26 mouse cellular contexts compared by ENCODE assay signal in the genomic region with DNA sequence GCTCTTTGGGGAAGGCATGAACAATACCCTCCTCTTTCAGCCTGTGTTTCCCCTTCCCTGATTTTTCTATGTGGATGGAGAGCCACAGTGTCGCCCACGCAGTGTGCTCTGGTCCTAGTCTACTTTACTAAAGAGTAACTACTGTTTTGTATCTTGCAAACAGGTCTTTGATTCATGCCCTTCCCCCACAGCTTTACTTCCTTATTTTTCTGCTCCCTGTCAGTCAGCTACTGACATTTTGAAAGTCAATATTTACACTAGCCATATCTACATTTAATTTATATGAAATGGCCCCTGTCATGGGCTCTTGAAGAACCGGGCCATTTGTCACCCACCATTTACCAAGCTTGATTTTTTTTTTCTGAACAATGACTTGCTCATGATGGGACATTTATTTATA.
DNase-seq lines count a peak whose midpoint lies in the region; ATAC-seq and TF ChIP-seq lines count a peak whose summit lies in the region.
"Had no signal": no experiment of that assay in that cellular context is flagged by ENCODE, and none has a peak within 500 bp of the region (broad histone marks: within the 10 kb centered on the region; RNA-seq: fewer than 3 reads in every experiment).

No protein-coding gene starts in this region.

- 0 out of 2 replicates have a peak, but pooled peaks cover 4% of the 10 kb centered on the region for H3K4me1 ChIP-seq in intestine, embryonic 15.5 days (replicated peaks)
- no peaks in the 10 kb centered on the region for H3K4me1 ChIP-seq in intestine, postnatal 0 days (replicated peaks; ENCODE audit: control insufficient read depth, insufficient read depth, low read length)
- H3K4me1 ChIP-seq in forebrain, embryonic 12.5 days, result 0 out of 2 replicates have a peak, but pooled peaks cover 5% of the 10 kb centered on the region
- no peaks in the 10 kb centered on the region for H3K4me1 ChIP-seq in cerebellum, adult 2 months (ENCODE audit: control insufficient read depth, insufficient read depth, low read length)
- H3K4me1 ChIP-seq: forebrain, embryonic 13.5 days; kidney, embryonic 15.5 days; stomach, embryonic 15.5 days had no signal

- DNase-seq in A20 (ENCODE audit: low read depth, low spot score), result peak; percentile 48
- peak; percentile 6 for DNase-seq in large intestine, adult 2 months (ENCODE audit: low read depth, low spot score)
- DNase-seq in splenic B cell, adult 2 months (ENCODE audit: low read depth, low spot score), result peak; percentile 66
- no peak for DNase-seq in gastrocnemius, postnatal 10 days
- DNase-seq in cerebellum, adult 2 months, result no peak
- DNase-seq: cerebellum, adult 11 months; cerebellum, postnatal 10 days; kidney, adult 11 months; kidney, postnatal 4 days; layer of hippocampus, adult 9-11 months; left cerebral cortex, postnatal 4 days; liver; thymus, adult 2 months had no signal

- no peak overlapping the region for H3K4me3 ChIP-seq in intestine, embryonic 15.5 days (replicated peaks)
- H3K4me3 ChIP-seq in intestine, postnatal 0 days (ENCODE audit: low read depth, low read length), result no peak overlapping the region
- H3K4me3 ChIP-seq in forebrain, embryonic 12.5 days (replicated peaks), result no peak overlapping the region
- H3K4me3 ChIP-seq in cerebellum, adult 2 months (replicated peaks; ENCODE audit: insufficient read depth, low read depth, low read length), result no peak overlapping the region
- H3K4me3 ChIP-seq: embryonic facial prominence, embryonic 12.5 days; forebrain, embryonic 13.5 days; kidney, embryonic 15.5 days; left cerebral cortex, adult 2 months; stomach, embryonic 15.5 days had no signal

- H3K9ac ChIP-seq in intestine, embryonic 15.5 days, result no peak overlapping the region
- H3K9ac ChIP-seq in intestine, postnatal 0 days (ENCODE audit: low read depth, low read length), result no peak overlapping the region
- H3K9ac ChIP-seq in forebrain, embryonic 12.5 days, result no peak overlapping the region
- H3K9ac ChIP-seq: embryonic facial prominence, embryonic 12.5 days; forebrain, embryonic 13.5 days; kidney, embryonic 15.5 days; stomach, embryonic 15.5 days had no signal

- ATAC-seq in intestine, embryonic 15.5 days, result 0 out of 2 replicates have a peak, but pooled peaks have one; percentile 23
- no peak for ATAC-seq in intestine, postnatal 0 days
- no peak for ATAC-seq in forebrain, embryonic 12.5 days (ENCODE audit: low FRiP score)
- ATAC-seq: forebrain, embryonic 13.5 days; hindbrain, postnatal 0 days; lung, postnatal 0 days; Patski had no signal

- WGBS in intestine, embryonic 15.5 days, result 46% methylated on average over 3 of the region's 3 CpGs
- 24% methylated on average over 3 of the region's 3 CpGs for WGBS in intestine, postnatal 0 days
- 20% methylated on average over 3 of the region's 3 CpGs for WGBS in large intestine, adult 2 months
- 75% methylated on average over 3 of the region's 3 CpGs for WGBS in forebrain, embryonic 12.5 days
- 63% methylated on average over 3 of the region's 3 CpGs for WGBS in cerebellum, adult 2 months

- H3K9me3 ChIP-seq in intestine, embryonic 15.5 days, result no peaks in the 10 kb centered on the region
- 0 out of 2 replicates have a peak, but pooled peaks cover 2% of the 10 kb centered on the region for H3K9me3 ChIP-seq in intestine, postnatal 0 days (ENCODE audit: control insufficient read depth)
- H3K9me3 ChIP-seq in forebrain, embryonic 12.5 days, result no peaks in the 10 kb centered on the region
- H3K9me3 ChIP-seq: embryonic facial prominence, embryonic 12.5 days; forebrain, embryonic 13.5 days; kidney, embryonic 15.5 days; stomach, embryonic 15.5 days had no signal

- no peak for TF ChIP-seq CTCF in intestine, postnatal 0 days (IDR thresholded peaks at IDR 0.05; ENCODE audit: low read depth)
- no peak for TF ChIP-seq CTCF in cerebellum, adult 2 months (IDR thresholded peaks at IDR 0.05; ENCODE audit: borderline replicate concordance, insufficient read depth, low read depth, low read length)

- no peak overlapping the region for H3K27ac ChIP-seq in intestine, embryonic 15.5 days
- no peak overlapping the region for H3K27ac ChIP-seq in intestine, postnatal 0 days (ENCODE audit: low read depth, low read length)
- no peak overlapping the region for H3K27ac ChIP-seq in forebrain, embryonic 12.5 days
- H3K27ac ChIP-seq in cerebellum, adult 2 months (ENCODE audit: insufficient read depth, low read length), result no peak overlapping the region
- H3K27ac ChIP-seq: embryonic facial prominence, embryonic 12.5 days; forebrain, embryonic 13.5 days; hindbrain, postnatal 0 days; kidney, embryonic 15.5 days; left cerebral cortex, adult 2 months; stomach, embryonic 15.5 days had no signal

- TF ChIP-seq POLR2A in cerebellum, adult 2 months (IDR thresholded peaks at IDR 0.05; ENCODE audit: borderline replicate concordance, insufficient read depth, low read length), result no peak

- no peaks in the 10 kb centered on the region for H3K36me3 ChIP-seq in intestine, embryonic 15.5 days
- no peaks in the 10 kb centered on the region for H3K36me3 ChIP-seq in intestine, postnatal 0 days (ENCODE audit: control insufficient read depth, insufficient read depth)
- H3K36me3 ChIP-seq in splenic B cell, adult 2 months (ENCODE audit: control insufficient read depth, insufficient read depth, low read length, poor library complexity, severe bottlenecking), result no peaks in the 10 kb centered on the region
- no peaks in the 10 kb centered on the region for H3K36me3 ChIP-seq in forebrain, embryonic 12.5 days (replicated peaks)
- H3K36me3 ChIP-seq: embryonic facial prominence, embryonic 12.5 days; G1E; kidney, embryonic 15.5 days; stomach, embryonic 15.5 days had no signal

- no peak overlapping the region for H3K4me2 ChIP-seq in intestine, embryonic 15.5 days (replicated peaks)
- H3K4me2 ChIP-seq in intestine, postnatal 0 days (replicated peaks; ENCODE audit: low read depth), result no peak overlapping the region
- H3K4me2 ChIP-seq in forebrain, embryonic 12.5 days, result no peak overlapping the region
- H3K4me2 ChIP-seq: embryonic facial prominence, embryonic 12.5 days; forebrain, embryonic 13.5 days; heart, embryonic 11.5 days; kidney, embryonic 15.5 days; stomach, embryonic 15.5 days had no signal

- 0 out of 2 replicates have a peak, but pooled peaks cover 2% of the 10 kb centered on the region for H3K27me3 ChIP-seq in intestine, embryonic 15.5 days (replicated peaks)
- no peaks in the 10 kb centered on the region; the same call in 1 of the 2 replicates for H3K27me3 ChIP-seq in intestine, postnatal 0 days (replicated peaks; ENCODE audit: control insufficient read depth, insufficient read depth, low read length)
- no peaks in the 10 kb centered on the region for H3K27me3 ChIP-seq in splenic B cell, adult 2 months (ENCODE audit: control insufficient read depth, insufficient read depth, low read length, poor library complexity, severe bottlenecking)
- no peaks in the 10 kb centered on the region for H3K27me3 ChIP-seq in forebrain, embryonic 12.5 days
- H3K27me3 ChIP-seq in cerebellum, adult 2 months (ENCODE audit: control insufficient read depth, insufficient read depth, low read length), result no peaks in the 10 kb centered on the region
- H3K27me3 ChIP-seq: embryonic facial prominence, embryonic 12.5 days; forebrain, embryonic 13.5 days; Patski; stomach, embryonic 15.5 days had no signal

Comparison
In these comparisons a context has a peak if more than half of its experiments do, and no peak if none do; other contexts are left out.
1. DNase-seq: peak in A20 (single experiment), large intestine, adult 2 months (single experiment) and splenic B cell, adult 2 months (single experiment); none in gastrocnemius, postnatal 10 days (single experiment) and cerebellum, adult 2 months (0 of 2).